Comparison of ENCODE assay signal across 9 mouse cellular contexts in the genomic region with DNA sequence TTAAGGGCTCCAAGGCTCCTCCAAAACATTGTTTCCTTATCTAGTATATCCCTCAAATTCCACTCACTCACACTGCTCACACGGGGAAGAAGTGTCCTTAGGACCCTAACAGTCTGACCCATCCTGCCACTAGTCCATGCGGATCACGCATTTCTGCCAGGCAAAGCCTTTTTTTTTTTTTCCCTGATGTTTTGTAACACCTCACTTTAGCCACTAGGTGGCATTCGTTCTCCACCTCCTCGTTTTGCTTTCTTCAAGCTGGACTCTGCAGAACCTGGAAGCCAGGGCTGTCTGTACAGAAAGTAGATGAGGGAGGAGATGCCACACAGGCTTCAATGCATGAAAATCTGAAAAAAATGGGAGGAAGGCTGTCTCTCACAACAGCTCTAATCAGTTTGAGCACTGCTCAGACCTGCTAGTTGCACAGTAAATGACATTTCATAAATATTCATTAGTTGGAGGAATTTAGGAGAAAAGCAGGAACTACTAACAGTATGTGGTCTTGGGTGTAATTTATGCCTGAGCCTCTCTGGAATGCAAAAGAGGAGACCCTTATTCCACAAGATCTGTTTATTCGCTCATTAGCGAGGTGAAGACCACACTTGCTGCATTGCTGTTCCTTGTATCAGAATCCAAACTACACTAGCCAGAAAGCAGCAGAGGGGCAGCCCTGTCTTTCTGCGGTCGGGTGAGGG. TPM values are rescaled to one million over a fixed set of nuclear protein-coding genes. Genes with fewer than 3 reads are reported as not detected.
DNase-seq lines count a peak whose midpoint lies in the region; ATAC-seq and TF ChIP-seq lines count a peak whose summit lies in the region.
"Had no signal": no experiment of that assay in that cellular context is flagged by ENCODE, and none has a peak within 500 bp of the region (broad histone marks: within the 10 kb centered on the region; RNA-seq: fewer than 3 reads in every experiment).

No protein-coding gene starts in this region.

- H3K27me3 ChIP-seq in ES-Bruce4 (ENCODE audit: control insufficient read depth, insufficient read depth, low read length, poor library complexity, severe bottlenecking): no peaks in the 10 kb centered on the region; the same call in 1 of the 2 replicates
- H3K27me3 ChIP-seq in forebrain, embryonic 13.5 days: no peaks in the 10 kb centered on the region
- H3K27me3 ChIP-seq in intestine, postnatal 0 days (replicated peaks; ENCODE audit: control insufficient read depth, insufficient read depth, low read length): no peaks in the 10 kb centered on the region
- H3K27me3 ChIP-seq in midbrain, postnatal 0 days (ENCODE audit: insufficient read depth, low read length): no peaks in the 10 kb centered on the region

- peak; percentile 71 for DNase-seq in 3T3-L1 (ENCODE audit: low read depth, low spot score)
- DNase-seq in c-Kit-positive CD71-positive TER-119-positive erythroid progenitor cells, embryonic 14.5 days (ENCODE audit: low spot score): peak; percentile 28
- DNase-seq in left cerebral cortex, postnatal 25 days (ENCODE audit: low spot score in 2 of 2): peak; percentile 49 to 75
- DNase-seq in midbrain, postnatal 0 days (ENCODE audit: low spot score): peak; percentile 92
- DNase-seq in thymus, postnatal 4 days: peak; percentile 28

- no peaks in the 10 kb centered on the region for H3K9me3 ChIP-seq in ES-Bruce4 (replicated peaks; ENCODE audit: control insufficient read depth, insufficient read depth, low read length, poor library complexity, severe bottlenecking)
- no peaks in the 10 kb centered on the region for H3K9me3 ChIP-seq in forebrain, embryonic 13.5 days (replicated peaks)
- H3K9me3 ChIP-seq in intestine, postnatal 0 days (ENCODE audit: control insufficient read depth): no peaks in the 10 kb centered on the region
- H3K9me3 ChIP-seq in midbrain, postnatal 0 days (ENCODE audit: low read length): no peaks in the 10 kb centered on the region

- TF ChIP-seq EP300 in ES-Bruce4 (IDR thresholded peaks at IDR 0.05; ENCODE audit: insufficient read depth, low read depth, low read length): no peak

- H3K36me3 ChIP-seq in ES-Bruce4 (ENCODE audit: control insufficient read depth, insufficient read depth, low read length, poor library complexity, severe bottlenecking): no peaks in the 10 kb centered on the region
- no peaks in the 10 kb centered on the region for H3K36me3 ChIP-seq in forebrain, embryonic 13.5 days (ENCODE audit: poor library complexity, severe bottlenecking)
- no peaks in the 10 kb centered on the region for H3K36me3 ChIP-seq in intestine, postnatal 0 days (ENCODE audit: control insufficient read depth, insufficient read depth)
- no peaks in the 10 kb centered on the region for H3K36me3 ChIP-seq in midbrain, postnatal 0 days (ENCODE audit: insufficient read depth, low read length)

- H3K9ac ChIP-seq in ES-Bruce4 (ENCODE audit: low read depth, poor library complexity, severe bottlenecking): no peak overlapping the region
- H3K9ac ChIP-seq in forebrain, embryonic 13.5 days: no peak overlapping the region
- H3K9ac ChIP-seq in intestine, postnatal 0 days (ENCODE audit: low read depth, low read length): no peak overlapping the region
- no peak overlapping the region for H3K9ac ChIP-seq in midbrain, postnatal 0 days (replicated peaks; ENCODE audit: low read length, poor library complexity, severe bottlenecking)

- ATAC-seq in forebrain, embryonic 13.5 days: peak; percentile 93
- 0 out of 2 replicates have a peak, but pooled peaks have one; percentile 21 for ATAC-seq in intestine, postnatal 0 days
- peak; percentile 79 for ATAC-seq in midbrain, postnatal 0 days (ENCODE audit: low FRiP score)

- peak; percentile 30 for TF ChIP-seq CTCF in ES-Bruce4 (IDR thresholded peaks at IDR 0.05; ENCODE audit: low read depth, low read length)
- peak; percentile 95 for TF ChIP-seq CTCF in intestine, postnatal 0 days (IDR thresholded peaks at IDR 0.05; ENCODE audit: low read depth)
- TF ChIP-seq CTCF in midbrain, postnatal 0 days (IDR thresholded peaks at IDR 0.05): peak; percentile 94

- H3K27ac ChIP-seq in ES-Bruce4 (ENCODE audit: insufficient read depth, low read length): no peak overlapping the region
- H3K27ac ChIP-seq in forebrain, embryonic 13.5 days: no peak overlapping the region
- no peak overlapping the region for H3K27ac ChIP-seq in intestine, postnatal 0 days (ENCODE audit: low read depth, low read length)
- no peak overlapping the region; the same call in 1 of the 2 replicates for H3K27ac ChIP-seq in midbrain, postnatal 0 days (ENCODE audit: low read depth, low read length)

- no peak overlapping the region for H3K4me3 ChIP-seq in ES-Bruce4 (ENCODE audit: low read depth, low read length)
- H3K4me3 ChIP-seq in forebrain, embryonic 13.5 days: no peak overlapping the region
- no peak overlapping the region for H3K4me3 ChIP-seq in intestine, postnatal 0 days (ENCODE audit: low read depth, low read length)
- no peak overlapping the region for H3K4me3 ChIP-seq in midbrain, postnatal 0 days (ENCODE audit: low read depth, low read length)

- H3K4me1 ChIP-seq in ES-Bruce4 (ENCODE audit: control insufficient read depth, insufficient read depth, low read length): no peaks in the 10 kb centered on the region
- peaks cover 8% of the 10 kb centered on the region for H3K4me1 ChIP-seq in forebrain, embryonic 13.5 days
- H3K4me1 ChIP-seq in intestine, postnatal 0 days (replicated peaks; ENCODE audit: control insufficient read depth, insufficient read depth, low read length): no peaks in the 10 kb centered on the region
- H3K4me1 ChIP-seq in midbrain, postnatal 0 days (ENCODE audit: insufficient read depth, low read length): no peaks in the 10 kb centered on the region

- H3K4me2 ChIP-seq in forebrain, embryonic 13.5 days: no peak overlapping the region
- H3K4me2 ChIP-seq in intestine, postnatal 0 days (replicated peaks; ENCODE audit: low read depth): no peak overlapping the region
- H3K4me2 ChIP-seq in midbrain, postnatal 0 days (ENCODE audit: low read depth, low read length, poor library complexity, severe bottlenecking): no peak overlapping the region

- no peak for TF ChIP-seq POLR2A in ES-Bruce4 (IDR thresholded peaks at IDR 0.05; ENCODE audit: insufficient read depth, low read length)

- whole genome bisulfite sequencing in forebrain, embryonic 13.5 days: 11% methylated on average over 9 of the region's 9 CpGs
- 28% methylated on average over 9 of the region's 9 CpGs for WGBS in intestine, postnatal 0 days
- 14% methylated on average over 9 of the region's 9 CpGs for WGBS in midbrain, postnatal 0 days

- intact Hi-C loops in left cerebral cortex, postnatal 25 days (cut with DNase I): loop anchor here (1.0 to 5.0 kb wide), 3 partner anchors 157 to 989 kb away; a partner anchor contains a TSS

RNA-seq across cellular contexts. Expression of a gene that starts 6.9 kb away (rescaled TPM):
- polyA plus RNA-seq in ES-Bruce4 (2011; ENCODE audit: insufficient read depth, insufficient read length, low read depth, missing spikeins): not detected in 2 replicates
- polyA plus RNA-seq in forebrain, embryonic 13.5 days (2015; fragmentation: Nextera tagmentation; extraction: Ambion mirVana): 0.09 TPM in 1 of 2 replicates, not detected in the other
- not detected in 2 replicates for polyA plus RNA-seq in intestine, postnatal 0 days (2015; fragmentation: Nextera tagmentation; extraction: Ambion mirVana)
- total RNA-seq in left cerebral cortex, postnatal 25 days (2021): under 1 TPM; 0.66 to 0.71 TPM
- 0.93 and 1.2 TPM in 2 replicates for total RNA-seq in midbrain, postnatal 0 days (2014; rRNA removed)
- 0.33 and 0.52 TPM in 2 replicates for polyA plus RNA-seq in midbrain, postnatal 0 days (2015; fragmentation: Nextera tagmentation; extraction: Ambion mirVana)
- polyA plus RNA-seq: heart, embryonic 14.5 days had no signal

RNA-seq across cellular contexts. Expression of a gene that starts 56.9 kb away (rescaled TPM):
- polyA plus RNA-seq in ES-Bruce4 (2011; ENCODE audit: insufficient read depth, insufficient read length, low read depth, missing spikeins): 48.6 and 53.4 TPM in 2 replicates
- 66.3 and 68.5 TPM in 2 replicates for polyA plus RNA-seq in forebrain, embryonic 13.5 days (2015; fragmentation: Nextera tagmentation; extraction: Ambion mirVana)
- 15.6 and 16.4 TPM in 2 replicates for polyA plus RNA-seq in intestine, postnatal 0 days (2015; fragmentation: Nextera tagmentation; extraction: Ambion mirVana)
- total RNA-seq in left cerebral cortex, postnatal 25 days (2021): 10 to 100 TPM; 70.5 to 71.8 TPM
- total RNA-seq in midbrain, postnatal 0 days (2014; rRNA removed): 48.3 and 76.7 TPM in 2 replicates
- polyA plus RNA-seq in midbrain, postnatal 0 days (2015; fragmentation: Nextera tagmentation; extraction: Ambion mirVana): 41.0 and 46.2 TPM in 2 replicates

Comparison
In these comparisons a context has a peak if more than half of its experiments do, and no peak if none do; other contexts are left out.
1. DNase-seq: peak in every context shown above with its lines; median percentile 92 in midbrain, postnatal 0 days; 71 in 3T3-L1; 62 in left cerebral cortex, postnatal 25 days; 28 in c-Kit-positive CD71-positive TER-119-positive erythroid progenitor cells, embryonic 14.5 days; 28 in thymus, postnatal 4 days.
2. CTCF ChIP-seq: peak in every context shown above with its lines; median percentile 95 in intestine, postnatal 0 days; 94 in midbrain, postnatal 0 days; 30 in ES-Bruce4.
3. ATAC-seq: peak in every context shown above with its lines; median percentile 93 in forebrain, embryonic 13.5 days; 79 in midbrain, postnatal 0 days; 21 in intestine, postnatal 0 days.